Mouse (Mus musculus) CD4-positive, CD25-positive, alpha-beta regulatory T cell (primary cell): ENCODE results near the gene Mapk9. TPM values are rescaled to one million over a fixed set of nuclear protein-coding genes. Genes with fewer than 3 reads are reported as not detected.

Source experiments
- polyA plus RNA-seq: library from polyadenylated mRNA; unstranded; fragments of 100-300 nt; shearing (Covaris generic); gene quantifications from one replicate; pipeline ENCODE4 v1.2.1, GENCODE M21; 2017

Gene Mapk9
- 84.9 TPM for polyA plus RNA-seq

GRCm38 (mm10) chr11:49846401-49847070, at the start of gene Mapk9:
Mapk9 (plus strand) TSS chr11:49846751.

GRCm38 (mm10) chr11:49901659-49902458, 55.3 kb downstream of the Mapk9 start, which contains the start of gene Rasgef1c:
Rasgef1c (plus strand) TSS chr11:49901835.

Other genes starting within 250 kb of the Mapk9 start
- gene Flt4, start 237.5 kb upstream of the Mapk9 start, polyA plus RNA-seq, result 0.02 TPM
- 0.77 TPM for gene Scgb3a1, start 183.1 kb upstream of the Mapk9 start, polyA plus RNA-seq
- 90.1 TPM for gene Cnot6, start 134.0 kb upstream of the Mapk9 start, polyA plus RNA-seq
- 2.1 TPM for gene Gfpt2, start 52.6 kb upstream of the Mapk9 start, polyA plus RNA-seq
- 0.10 TPM for gene Rasgef1c, start 55.1 kb downstream of the Mapk9 start, polyA plus RNA-seq
- 53.7 TPM for gene Rnf130, start 178.6 kb downstream of the Mapk9 start, polyA plus RNA-seq